Mouse (Mus musculus) cerebellum, postnatal 36 days (tissue): Measurements from ENCODE around the gene Zfp423.

Experiments
- DNase-seq, 2 experiments: peaks; one replicate each; pipeline ENCODE4 v3.0.0; 2021 to 2022; ENCODE audit warnings: mixed read lengths in 2 of 2

Zfp423 gene

GRCm38 (mm10) chr8:87944225-87944934, 15.0 kb downstream of the Zfp423 start:
- peak in 1 of 2 experiments; percentile 27 for DNase-seq

- DNase-seq, result peak; percentile 31 to 48
Observed at GRCm38 (mm10) chr8:87943651-87944091, 15.7 kb downstream of the Zfp423 start.

GRCm38 (mm10) chr8:87940646-87941045, 18.7 kb downstream of the Zfp423 start:
- peak; percentile 36 to 47 for DNase-seq

- no peak for DNase-seq
Observed at GRCm38 (mm10) chr8:87939308-87939936, 20.0 kb downstream of the Zfp423 start.

GRCm38 (mm10) chr8:87938351-87939232, 20.8 kb downstream of the Zfp423 start:
- DNase-seq, result peak; percentile 36 to 54

- no peak for DNase-seq
Observed at GRCm38 (mm10) chr8:87937211-87937610, 22.2 kb downstream of the Zfp423 start.

DNA sequence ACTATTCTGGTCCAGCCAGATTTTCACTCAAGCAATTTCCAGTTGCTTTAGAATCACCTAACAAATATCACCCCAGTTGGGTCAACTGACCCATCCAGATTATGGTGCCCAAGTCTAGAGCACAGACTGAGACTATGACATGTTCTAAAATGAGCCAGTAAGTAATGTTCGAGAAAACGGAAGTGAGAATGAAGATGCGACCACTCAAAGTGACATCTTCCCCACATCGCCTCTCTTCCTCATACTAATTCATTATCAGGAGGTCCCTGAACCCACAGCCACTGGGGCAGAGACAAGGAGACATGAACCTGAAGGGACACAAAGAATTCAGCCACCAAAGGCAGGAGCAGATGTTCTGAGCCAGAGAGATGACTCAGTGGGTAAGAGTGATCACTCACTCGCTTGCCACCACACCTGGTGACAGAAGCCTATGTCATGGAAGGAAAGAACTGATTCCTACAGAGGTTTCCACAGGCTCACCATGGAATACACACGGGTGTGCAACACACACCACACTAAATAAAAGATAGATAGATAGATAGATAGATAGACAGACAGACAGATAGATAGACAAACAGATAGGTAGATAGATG, 24.2 kb downstream of the Zfp423 start:
- no peak for DNase-seq

DNA sequence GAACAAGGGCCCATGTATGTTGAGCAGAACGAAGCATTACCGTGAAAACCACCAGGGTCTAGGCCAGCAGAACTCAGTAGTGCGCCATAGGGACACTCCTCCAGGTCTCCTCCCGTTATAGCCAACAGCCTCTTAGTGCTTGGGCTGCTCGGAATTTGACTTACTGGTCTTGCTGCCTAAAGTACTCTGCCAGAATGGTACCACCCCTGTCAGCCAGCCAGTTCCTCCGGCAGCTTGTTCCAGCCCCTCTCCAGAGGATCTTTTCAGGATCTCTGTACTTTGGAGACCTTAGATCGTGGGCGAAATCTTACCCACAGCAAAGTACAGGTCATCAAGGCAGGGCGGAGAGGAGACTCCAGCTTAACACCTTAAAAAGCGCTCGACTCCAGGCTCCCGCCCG, 25.2 kb downstream of the Zfp423 start:
- DNase-seq, result no peak

- no peak for DNase-seq
Observed at GRCm38 (mm10) chr8:87933752-87934151, 25.6 kb downstream of the Zfp423 start.

GRCm38 (mm10) chr8:87928857-87929256, 30.5 kb downstream of the Zfp423 start:
- DNase-seq, result no peak

GRCm38 (mm10) chr8:87927034-87927830, 32.2 kb downstream of the Zfp423 start:
- DNase-seq, result no peak

- peak; percentile 48 to 49 for DNase-seq
Observed at GRCm38 (mm10) chr8:87926098-87926890, 33.1 kb downstream of the Zfp423 start.

- no peak for DNase-seq
Observed at GRCm38 (mm10) chr8:87922936-87923335, 36.5 kb downstream of the Zfp423 start.

DNA sequence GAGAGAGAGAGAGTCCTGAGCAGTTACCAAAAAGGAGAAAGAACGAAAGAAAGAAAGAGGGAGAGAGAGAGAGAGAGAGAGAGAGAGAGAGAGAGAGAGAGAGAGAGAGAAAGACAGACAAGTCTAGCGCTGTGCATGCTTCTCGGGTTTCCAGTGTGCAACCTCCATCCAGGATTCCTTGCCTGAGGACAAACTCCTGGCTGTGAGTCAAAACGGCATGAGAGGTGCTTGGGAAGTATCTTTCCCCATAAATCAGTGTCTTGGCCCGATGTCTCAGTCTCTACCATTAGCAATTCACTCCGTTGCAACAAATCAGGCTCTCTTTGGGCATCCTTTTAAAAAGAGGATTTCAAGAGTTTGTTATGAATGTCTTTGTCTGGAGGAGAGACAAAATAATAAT, 36.9 kb downstream of the Zfp423 start:
- DNase-seq, result no peak

GRCm38 (mm10) chr8:87918004-87918403, 41.4 kb downstream of the Zfp423 start:
- no peak for DNase-seq

DNA sequence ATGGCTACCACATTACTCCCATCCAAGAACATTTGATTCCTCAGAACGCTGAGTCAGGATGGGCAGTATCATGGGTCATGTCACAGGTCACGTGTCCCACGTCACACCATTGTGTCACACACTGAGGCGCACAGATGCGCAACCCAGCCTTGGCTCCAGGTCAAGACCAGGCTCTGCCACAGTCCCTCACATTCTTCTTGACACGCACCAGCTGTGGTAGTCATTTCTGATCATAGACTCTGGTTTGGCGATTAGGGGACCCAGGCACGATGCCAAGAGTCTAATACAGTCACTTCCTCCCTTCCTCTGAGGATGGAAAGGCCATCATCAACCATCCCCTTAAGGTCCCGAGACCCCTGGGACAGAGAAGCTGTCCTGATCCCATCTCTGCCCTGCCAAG, 43.6 kb downstream of the Zfp423 start:
- DNase-seq, result no peak

DNA sequence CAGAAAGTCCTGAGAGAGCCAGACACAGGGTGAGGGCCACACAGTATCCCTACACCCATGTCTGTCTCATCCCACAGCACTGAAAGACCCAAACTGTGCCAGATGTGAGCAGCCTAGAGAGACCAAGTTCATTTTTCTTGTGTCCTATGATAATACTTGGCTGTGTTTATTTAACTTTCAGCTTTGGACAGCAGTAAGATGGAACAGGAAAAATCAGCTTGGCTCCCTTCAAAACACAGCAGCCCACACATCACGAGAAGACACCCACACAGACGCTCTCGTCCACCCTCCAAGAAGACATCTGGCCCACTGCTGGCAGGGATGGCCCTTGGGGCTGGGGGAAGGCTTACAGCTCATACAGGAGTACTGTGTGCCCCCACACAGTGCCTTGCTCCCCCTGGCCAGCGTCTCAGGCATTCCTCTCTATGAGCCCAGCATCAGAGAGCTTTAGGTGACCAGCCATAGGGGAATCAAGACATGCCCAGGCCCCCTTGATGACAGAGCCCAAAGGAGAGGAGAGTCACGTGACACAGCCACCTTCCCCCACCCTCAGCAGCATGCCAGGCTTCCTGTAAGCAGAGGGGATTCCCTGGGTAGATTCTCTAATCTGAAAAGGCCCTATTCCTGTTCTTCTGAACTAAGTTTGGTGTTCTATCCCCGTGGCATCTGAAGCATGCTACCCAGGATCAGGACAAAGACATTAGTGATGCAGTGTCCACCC, 45.0 kb downstream of the Zfp423 start:
- DNase-seq, result no peak

GRCm38 (mm10) chr8:87908940-87909339, 50.5 kb downstream of the Zfp423 start:
- no peak for DNase-seq

DNA sequence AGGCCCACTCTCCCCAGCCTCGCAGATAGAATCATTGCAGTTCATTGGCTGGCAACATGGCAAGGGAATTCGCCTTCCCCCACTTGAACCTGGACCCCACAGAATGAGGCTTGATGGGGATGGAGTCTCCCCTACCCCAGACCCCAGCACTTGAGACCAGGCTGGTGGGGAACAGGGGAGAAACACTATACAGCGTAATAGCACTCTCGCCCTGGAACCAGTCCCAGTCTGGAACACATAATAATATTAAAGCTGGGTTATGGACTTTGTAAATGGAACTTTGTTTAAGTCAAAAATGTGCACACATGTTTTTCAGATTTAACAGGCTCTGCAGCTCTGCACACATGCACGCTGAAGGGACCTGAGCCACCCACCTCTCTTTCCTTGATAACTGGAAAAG, 54.0 kb downstream of the Zfp423 start:
- no peak for DNase-seq

GRCm38 (mm10) chr8:87904108-87904507, 55.3 kb downstream of the Zfp423 start:
- no peak for DNase-seq
